Mouse (Mus musculus) liver, adult (tissue): ENCODE results near the gene Pxt1.
A peak's percentile ranks its signal among the peaks of the same experiment; 100 is the strongest.

Source experiments
- GATA4 ChIP-seq: IDR thresholded peaks from 2 replicates; pipeline ENCODE4 v1.6.1; 2014; ENCODE audit warnings: mild to moderate bottlenecking, low read length; ENCODE audit not compliant: insufficient replicate concordance

The Pxt1 gene

GRCm38 (mm10) chr17:28929369-28929768 is 14.3 kb downstream of the Pxt1 start:
- no peak for TF ChIP-seq GATA4

- TF ChIP-seq GATA4 = no peak
Measured at GRCm38 (mm10) chr17:28928004-28928403, 15.6 kb downstream of the Pxt1 start.

DNA sequence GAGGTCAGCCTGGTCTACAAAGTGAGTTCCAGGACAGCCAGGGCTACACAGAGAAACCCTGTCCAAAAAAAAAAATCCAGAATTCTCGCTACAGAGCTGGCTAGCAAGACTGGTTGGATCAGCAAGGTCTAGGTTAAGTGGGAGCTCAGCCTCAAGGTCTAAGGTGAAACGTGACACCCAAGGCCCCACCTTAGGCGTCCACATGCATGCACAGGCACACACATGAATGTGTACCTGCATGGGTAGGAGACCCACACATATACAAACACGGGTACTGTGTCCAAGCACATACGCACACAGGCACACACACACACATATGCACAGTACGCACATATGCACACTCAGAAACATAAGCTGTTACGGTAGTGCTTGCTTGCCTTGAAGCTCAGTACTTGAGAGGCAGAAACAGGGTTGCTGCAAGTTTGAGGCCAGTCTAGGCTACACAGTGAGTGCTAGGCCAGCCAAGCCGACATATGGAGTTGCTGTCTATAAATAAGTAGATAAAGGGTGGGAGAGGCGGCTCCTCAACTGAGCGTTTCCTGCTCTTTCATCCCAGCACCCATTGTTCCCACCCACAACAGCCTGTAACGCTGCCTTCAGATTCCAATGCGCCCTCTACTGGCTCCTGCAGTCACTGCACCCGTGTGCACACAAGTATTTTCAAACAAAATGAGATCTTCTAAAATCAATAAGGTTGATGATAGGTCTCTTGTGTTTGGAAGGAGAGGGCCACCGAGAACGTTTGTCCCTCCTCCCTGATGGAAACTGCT is 16.6 kb downstream of the Pxt1 start:
- no peak for TF ChIP-seq GATA4

- no peak for TF ChIP-seq GATA4
Measured at GRCm38 (mm10) chr17:28926380-28926779, 17.3 kb downstream of the Pxt1 start.

DNA sequence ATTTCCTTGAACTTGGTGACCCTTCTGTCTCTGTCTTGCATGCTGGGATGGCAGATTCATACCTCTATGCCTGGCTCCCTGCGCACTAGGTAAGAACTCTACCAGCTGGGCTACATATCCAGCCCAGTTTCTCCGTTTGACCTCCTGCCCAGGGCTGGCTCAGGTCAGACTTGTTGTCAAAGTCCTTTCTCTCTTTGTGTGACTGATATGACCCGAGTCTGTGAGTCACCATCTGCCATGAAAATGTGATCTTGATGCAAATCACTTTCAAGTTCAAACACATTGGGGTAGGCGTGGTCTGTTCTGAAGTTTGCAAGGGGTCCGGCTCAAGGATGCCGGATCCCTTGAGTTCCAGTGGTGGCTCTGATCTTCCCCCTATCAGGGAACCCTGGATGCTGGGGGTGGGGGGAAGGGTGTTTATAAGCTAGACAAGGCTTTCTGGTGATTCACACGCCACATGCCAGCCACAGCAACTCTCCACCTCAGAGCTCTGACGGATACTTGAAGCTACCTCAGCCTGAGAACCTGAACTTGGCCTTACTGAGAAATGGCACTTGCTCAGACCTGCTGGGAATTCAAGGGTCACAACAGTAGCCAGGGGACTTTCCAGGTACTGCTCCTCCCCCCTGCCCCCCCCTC is 18.6 kb downstream of the Pxt1 start:
- no peak for TF ChIP-seq GATA4

DNA sequence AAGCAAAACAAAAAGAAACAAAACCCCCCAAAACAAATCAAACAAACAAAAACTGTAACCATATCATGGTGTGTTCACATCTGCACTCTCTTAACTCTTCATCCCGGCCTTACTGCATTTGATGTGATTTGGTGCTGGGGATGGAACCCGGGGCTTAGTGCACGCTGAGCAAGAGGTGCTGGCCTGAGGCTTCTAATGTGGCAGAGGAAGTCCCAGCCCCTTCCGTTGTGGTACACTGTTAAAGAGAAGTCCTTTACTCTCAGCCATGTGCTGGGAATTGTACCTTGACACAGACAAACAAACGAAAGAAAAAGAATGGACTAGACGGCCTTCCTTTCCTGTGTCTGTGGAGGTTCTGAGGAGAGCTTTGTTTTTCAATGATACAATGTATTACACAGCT is 21.5 kb downstream of the Pxt1 start:
- no peak for TF ChIP-seq GATA4

- TF ChIP-seq GATA4 = peak; percentile 55; the same call in 1 of the 2 replicates
Measured at GRCm38 (mm10) chr17:28921086-28921485, 22.6 kb downstream of the Pxt1 start.

- TF ChIP-seq GATA4 = no peak
Measured at GRCm38 (mm10) chr17:28916520-28916919, 27.1 kb downstream of the Pxt1 start.

DNA sequence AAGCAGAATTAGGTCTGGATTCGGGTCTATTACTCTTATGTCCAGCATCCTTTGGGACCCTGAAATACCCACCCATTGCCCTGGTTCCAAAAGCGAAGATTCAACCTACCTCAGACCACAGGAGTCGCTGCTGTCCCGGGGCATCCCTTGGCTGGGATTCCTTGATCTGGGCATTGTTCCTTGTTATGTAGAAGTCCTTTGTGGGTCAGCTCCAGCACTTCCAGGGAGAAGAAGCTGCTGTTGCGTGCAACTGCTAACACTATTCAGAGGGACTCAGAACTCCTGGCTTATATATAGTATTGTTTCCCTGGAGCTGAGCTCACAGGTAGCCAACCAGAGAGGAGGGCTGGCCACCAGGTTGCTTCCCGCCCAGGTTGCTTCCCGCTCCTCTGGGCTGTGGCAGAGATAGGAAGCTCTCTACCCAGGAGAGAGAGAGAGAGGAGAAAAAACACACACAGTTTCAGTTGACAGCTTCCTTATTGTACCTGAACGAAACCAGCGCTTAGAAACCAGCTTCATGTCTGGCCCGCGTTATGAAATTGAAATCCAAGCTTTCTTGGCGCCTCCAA is 28.5 kb downstream of the Pxt1 start, which contains the start of gene 4930539E08Rik:
Gene 4930539E08Rik (minus strand): TSS at position 265 of the 569 bp plus-strand sequence.
- no peak for TF ChIP-seq GATA4

- TF ChIP-seq GATA4 = no peak
Measured at GRCm38 (mm10) chr17:28913940-28914339, 29.7 kb downstream of the Pxt1 start.

DNA sequence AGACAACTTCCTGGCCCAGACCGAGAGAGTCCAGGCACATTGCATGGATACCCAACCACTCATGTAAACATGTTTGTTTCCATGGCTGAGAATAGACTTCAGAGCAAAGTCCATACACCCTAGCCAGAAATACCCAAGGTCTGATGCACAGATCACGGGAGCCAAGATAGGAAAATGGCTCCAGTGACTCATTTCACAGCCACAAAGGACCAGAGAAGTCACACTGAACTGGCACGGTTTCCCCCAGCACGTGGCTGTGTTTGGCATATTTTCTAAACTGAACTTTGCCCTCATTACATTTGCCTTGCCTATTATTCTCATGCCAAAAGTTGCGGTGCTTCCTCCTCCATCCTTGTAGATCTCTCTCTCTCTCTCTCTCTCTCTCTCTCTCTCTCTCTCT is 30.4 kb downstream of the Pxt1 start:
- no peak for TF ChIP-seq GATA4

DNA sequence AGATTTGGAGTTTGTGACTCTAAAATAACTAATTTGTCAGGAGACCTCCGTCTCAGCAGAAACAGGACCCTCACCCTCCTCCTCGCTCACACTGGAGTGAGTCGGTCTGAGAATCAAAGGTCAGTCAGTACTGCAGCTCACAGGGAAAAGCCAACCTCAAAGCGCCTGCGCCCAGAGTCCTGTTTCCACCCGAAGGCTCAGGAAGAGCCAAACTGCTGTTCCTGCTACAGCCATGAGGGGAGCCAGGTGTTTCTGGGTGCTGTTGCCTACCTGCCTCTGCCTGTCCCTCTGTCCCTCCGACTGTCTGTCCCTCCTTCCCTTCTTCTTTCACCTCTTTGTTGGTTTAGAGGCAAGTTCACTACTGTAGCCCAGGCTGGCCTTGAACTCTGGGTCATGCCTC is 33.5 kb downstream of the Pxt1 start:
- TF ChIP-seq GATA4 = no peak

GRCm38 (mm10) chr17:28909252-28909941 is 34.2 kb downstream of the Pxt1 start:
- no peak for TF ChIP-seq GATA4

DNA sequence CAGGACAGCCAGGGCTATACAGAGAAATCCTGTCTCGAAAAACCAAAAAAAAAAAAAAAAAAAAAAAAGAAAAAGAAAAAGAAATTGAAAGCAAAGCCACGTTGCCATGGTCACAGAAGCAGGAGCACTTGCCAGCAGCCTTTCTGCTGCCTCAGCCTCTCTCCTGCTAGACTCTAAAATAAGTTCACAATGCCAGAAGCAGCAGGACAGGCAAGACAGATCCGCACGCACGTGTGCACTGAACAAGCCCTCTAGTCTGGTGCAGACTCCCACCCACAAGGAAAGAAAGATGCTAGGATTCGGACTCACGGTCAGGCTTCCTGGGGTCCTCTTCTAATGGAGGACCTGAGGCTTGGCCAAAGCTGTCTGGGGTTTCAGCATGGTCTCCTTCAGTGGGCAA is 35.7 kb downstream of the Pxt1 start:
- no peak for TF ChIP-seq GATA4

DNA sequence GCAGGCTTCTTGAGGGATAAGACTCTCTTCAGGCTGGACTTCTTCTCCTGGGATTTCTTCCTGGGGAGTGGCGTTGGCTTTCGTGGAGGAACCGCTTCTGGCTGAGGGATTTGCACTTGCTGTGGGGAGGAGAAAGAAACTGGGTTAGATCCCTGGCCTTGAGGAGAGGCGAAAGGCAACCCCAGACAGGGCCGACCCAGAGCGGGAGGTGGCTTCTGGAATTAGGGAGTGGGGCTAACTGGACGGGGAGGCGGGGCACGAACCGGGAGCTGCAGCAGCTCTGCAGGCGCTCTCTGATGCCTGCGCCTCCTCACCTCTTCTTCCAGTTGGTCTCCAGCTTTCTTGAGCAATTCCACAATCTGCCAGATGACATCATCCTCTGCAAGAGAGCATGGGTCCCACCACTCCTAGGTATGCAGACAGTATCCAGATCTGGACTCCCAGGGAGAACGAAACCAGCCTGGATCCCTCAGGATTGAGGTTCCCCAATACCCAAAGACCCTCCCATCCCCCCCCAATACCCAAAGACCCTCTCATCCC is 38.2 kb downstream of the Pxt1 start:
- no peak for TF ChIP-seq GATA4
